Mouse (Mus musculus) kidney, postnatal 25 days (tissue): ENCODE measurements at regions not wholly inside any gene's neighbourhood (a gene's known extent, or its start where the extent isn't known, plus 50 kb on each side); places are given as distances from the start of the nearest gene placed in this dataset.
A peak's percentile ranks its signal among the peaks of the same experiment; 100 is the strongest.
"Not testable (repeated sequence)": the region's sequence is repeated elsewhere in the genome, so short reads cannot be mapped to it uniquely, and the experiment has no call there.

ENCODE experiments used
- DNase-seq, 2 experiments: peaks; one replicate each; pipeline ENCODE4 v3.0.0; 2021; ENCODE audit warnings: mixed read lengths in 2 of 2

- DNase-seq, result no peak
These were observed 165.8 kb upstream of the Nudt12 start for GRCm38 (mm10) chr17:59179018-59179417.

- DNase-seq, result no peak
These were observed 143.2 kb upstream of the Nudt12 start for GRCm38 (mm10) chr17:59156345-59156744.

GRCm38 (mm10) chr17:59143760-59144157 is 130.6 kb upstream of the Nudt12 start:
- no peak for DNase-seq

GRCm38 (mm10) chr17:59142995-59143759 is 130.0 kb upstream of the Nudt12 start:
- no peak for DNase-seq

GRCm38 (mm10) chr17:59138791-59139190 is 125.6 kb upstream of the Nudt12 start:
- no peak for DNase-seq

- peak; percentile 48 to 71 for DNase-seq
These were observed 86.2 kb upstream of the Nudt12 start for GRCm38 (mm10) chr17:59099376-59099775.

- not testable (repeated sequence) for DNase-seq
These were observed 63.7 kb upstream of the Nudt12 start for GRCm38 (mm10) chr17:59076846-59077245.

- DNase-seq, result not testable (repeated sequence)
These were observed 63.2 kb upstream of the Nudt12 start for GRCm38 (mm10) chr17:59076361-59076760.
